Mouse (Mus musculus): ENCODE results near the gene Tas2r135.

Tas2r135 gene

DNA sequence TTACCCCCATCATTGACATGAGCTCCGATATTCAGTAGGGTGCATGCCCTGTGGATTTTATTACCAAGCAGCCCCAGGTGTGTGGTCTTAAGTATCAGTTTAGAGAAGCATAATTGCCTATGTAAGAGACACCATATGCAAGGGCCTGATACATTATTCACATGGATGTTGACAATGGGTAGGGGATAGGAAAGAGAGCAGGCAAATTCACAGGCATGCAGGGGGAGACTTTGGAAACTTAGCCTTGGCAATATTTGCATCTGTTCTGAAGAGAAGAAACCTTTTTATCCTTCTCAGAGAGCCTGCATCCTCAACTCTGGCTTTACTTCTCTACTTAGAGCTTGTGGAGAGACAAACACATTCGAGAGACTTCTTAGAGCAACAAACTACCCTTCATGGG, at the start of gene Tas2r135:
Gene Tas2r135 (plus strand): TSS at position 301 of the 400 bp plus-strand sequence.
- no peak for DNase-seq

DNA sequence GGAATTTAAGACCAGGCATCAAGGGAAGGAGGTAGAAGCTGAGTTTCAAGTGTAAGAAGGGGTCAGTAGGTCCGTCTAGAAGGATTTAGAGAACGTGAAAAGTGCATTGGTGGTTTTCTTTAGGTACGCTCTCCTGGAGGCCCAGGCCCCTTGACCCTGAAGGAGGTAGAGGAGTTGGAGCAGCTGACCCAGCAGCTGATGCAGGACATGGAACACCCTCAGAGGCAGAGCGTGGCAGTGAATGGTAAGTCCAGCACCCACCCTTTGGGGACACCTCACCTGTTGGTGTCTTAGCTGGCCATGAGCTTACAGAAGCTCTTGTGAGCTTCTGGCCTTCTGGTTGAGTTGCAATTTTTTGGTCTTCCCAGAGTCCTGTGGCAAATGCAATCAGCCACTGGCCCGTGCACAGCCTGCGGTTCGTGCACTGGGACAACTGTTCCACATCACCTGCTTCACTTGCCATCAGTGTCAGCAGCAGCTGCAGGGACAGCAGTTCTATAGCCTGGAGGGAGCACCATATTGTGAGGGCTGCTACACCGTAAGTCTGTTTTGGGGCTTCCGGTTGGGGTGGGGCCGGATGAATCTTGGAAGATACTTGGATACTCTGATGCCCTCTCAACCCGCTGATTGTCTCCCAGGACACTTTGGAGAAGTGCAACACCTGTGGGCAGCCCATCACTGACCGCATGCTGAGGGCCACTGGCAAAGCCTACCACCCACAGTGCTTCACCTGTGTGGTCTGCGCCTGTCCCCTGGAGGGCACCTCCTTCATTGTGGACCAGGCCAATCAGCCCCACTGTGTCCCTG, 49.2 kb upstream of the Tas2r135 start:
- DNase-seq = no peak

- no peak for DNase-seq
Observed at GRCm38 (mm10) chr6:42356913-42357312, 48.3 kb upstream of the Tas2r135 start.

DNA sequence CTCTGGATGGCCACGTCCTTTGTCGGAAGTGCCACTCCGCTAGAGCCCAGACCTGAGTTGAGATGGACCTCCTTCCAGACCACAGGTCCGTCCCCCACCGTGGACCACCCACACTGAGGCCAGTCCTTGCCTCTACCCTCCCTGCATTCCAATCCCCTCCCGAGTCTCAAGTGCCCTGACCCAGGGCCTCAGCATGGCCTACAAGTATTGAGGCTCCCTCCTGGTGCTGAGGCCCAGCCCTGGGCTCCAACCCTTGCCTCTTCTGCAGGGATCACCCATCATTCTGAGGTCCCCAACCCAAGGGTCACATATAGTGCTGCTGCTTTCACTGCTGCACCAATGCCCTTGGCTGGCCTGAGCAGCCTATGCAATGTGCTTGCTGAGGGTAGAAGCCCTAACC, 47.3 kb upstream of the Tas2r135 start:
- DNase-seq = no peak

- DNase-seq = no peak
Observed at GRCm38 (mm10) chr6:42358901-42359300, 46.3 kb upstream of the Tas2r135 start.

DNA sequence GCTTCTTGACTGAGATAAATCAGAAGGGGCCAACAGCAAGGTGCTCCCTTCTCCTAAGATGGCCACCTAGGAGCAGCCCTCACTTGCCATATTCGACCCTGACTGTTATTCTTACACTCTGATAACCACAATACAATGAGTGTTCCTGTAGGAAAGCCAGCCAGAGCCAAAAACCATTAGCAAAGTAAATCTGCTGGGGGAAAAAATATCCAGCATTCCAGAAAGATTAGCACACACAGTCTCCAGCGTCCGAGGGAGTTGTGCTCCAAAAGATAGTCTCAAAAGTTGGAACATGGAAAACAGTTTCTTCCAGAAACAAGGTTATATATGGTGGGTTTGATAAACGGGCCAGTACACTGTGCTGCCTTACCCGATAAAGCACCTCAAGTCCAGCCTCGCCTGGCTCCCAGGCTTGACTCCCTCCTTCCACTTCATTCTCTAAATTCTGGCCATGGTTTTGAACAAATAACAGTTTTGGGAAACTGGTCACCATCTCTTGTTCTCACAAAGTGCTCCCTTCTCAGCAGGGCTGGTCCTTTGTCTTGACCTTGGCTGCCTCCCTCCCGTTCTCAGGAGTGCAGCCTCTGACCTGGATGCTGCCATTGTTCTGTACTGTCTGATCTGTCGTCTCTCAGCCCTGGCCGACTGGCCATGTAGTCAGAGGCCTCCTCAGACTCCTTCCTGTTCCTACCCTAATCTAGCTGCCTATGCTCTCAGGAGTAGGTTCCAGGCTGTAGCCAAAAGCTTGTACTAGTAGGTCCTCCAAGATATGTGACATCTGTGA, 45.7 kb upstream of the Tas2r135 start:
- DNase-seq = no peak

DNA sequence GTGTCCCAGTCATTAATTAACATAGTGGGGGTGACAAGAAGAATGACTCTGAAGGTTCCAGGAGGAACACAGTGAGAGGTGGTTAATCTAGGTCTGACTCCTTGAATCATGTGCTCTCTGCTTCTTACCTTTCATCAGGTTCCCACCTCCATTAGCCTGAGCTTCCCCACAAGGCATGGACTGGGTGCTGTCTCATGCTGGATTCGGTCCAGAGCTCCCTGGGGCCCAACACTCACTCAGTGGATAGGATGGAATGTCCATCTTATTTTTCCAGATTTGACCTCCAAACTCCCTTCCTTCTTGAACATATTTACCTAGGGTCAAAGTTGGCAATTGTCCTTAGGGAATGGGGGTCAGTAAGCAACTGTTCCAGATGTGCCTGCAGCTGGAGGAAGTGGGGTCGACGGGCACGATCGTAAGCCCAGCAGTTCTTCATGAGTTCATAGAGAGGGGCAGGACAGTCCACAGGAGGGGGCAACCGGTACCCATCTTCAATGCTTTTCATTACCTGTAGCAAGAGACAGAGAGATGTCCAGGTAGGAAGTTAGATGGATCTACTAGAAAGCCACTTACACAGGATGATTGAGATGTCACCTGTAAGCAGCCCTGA, 44.9 kb upstream of the Tas2r135 start:
- DNase-seq = no peak

GRCm38 (mm10) chr6:42361041-42361895, 44.0 kb upstream of the Tas2r135 start:
- DNase-seq = no peak

GRCm38 (mm10) chr6:42362074-42362473, 43.2 kb upstream of the Tas2r135 start:
- DNase-seq = no peak

- no peak for DNase-seq
Observed at GRCm38 (mm10) chr6:42362497-42362896, 42.7 kb upstream of the Tas2r135 start.

DNA sequence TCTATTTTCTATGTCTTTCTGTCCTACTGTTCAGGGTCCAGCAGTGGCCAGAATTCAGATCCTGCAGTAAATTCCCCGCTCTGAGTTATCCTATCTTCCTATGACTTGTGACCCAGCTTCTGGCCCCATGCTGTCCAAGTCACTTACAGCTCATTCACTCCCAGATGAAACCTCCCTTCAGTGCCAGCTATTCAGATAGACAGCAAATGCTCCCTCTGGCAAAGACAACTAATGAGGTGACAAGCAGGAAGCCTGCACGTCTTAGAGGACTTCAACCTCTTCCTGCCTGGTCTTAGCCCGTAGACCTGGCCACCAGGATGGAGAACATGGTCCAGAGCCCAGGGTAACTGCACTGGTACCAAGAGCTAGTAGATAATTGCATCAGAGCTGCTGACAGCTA, 42.3 kb upstream of the Tas2r135 start:
- no peak for DNase-seq

DNA sequence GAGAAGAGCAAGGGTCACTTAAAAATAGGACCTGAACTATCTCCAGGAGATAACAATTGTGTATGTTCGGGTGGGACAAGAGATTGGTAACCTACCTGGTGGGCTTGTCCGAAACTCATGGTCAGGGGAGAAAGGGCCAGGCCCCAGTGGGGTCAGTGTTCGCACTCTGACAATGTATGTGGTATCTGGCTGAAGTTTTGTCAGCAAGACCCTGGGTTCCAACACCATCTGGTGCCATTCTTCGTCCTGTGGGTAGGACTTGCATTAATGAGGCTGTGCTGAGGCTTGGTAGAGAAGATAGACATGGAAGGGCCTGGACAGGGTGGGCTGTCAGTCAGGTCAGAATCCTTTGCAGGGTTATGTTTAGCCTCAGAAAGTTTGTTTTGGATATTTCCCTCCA, 41.2 kb upstream of the Tas2r135 start:
- DNase-seq = no peak

- DNase-seq = no peak
Observed at GRCm38 (mm10) chr6:42364607-42365006, 40.6 kb upstream of the Tas2r135 start.

DNA sequence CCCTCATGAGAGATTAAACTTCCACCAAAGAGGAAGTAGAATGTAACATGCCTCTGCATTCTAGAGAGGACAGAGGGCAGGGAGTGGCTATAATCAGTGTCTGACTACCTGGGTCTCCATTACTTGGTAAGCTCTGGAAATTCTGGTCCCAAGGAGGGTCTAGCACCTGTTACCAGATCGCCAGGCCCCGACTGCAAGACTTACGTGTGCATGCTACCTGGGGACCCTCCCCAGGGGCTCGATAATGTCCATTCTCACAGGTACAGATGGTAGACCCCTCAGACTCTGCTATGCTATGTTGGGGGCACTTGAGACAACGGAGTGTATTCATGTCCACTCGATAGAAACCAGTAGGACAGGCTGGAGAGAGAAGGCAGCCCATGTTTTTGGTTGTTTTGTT, 40.0 kb upstream of the Tas2r135 start:
- no peak for DNase-seq

GRCm38 (mm10) chr6:42369870-42370269, 35.4 kb upstream of the Tas2r135 start:
- DNase-seq = no peak

DNA sequence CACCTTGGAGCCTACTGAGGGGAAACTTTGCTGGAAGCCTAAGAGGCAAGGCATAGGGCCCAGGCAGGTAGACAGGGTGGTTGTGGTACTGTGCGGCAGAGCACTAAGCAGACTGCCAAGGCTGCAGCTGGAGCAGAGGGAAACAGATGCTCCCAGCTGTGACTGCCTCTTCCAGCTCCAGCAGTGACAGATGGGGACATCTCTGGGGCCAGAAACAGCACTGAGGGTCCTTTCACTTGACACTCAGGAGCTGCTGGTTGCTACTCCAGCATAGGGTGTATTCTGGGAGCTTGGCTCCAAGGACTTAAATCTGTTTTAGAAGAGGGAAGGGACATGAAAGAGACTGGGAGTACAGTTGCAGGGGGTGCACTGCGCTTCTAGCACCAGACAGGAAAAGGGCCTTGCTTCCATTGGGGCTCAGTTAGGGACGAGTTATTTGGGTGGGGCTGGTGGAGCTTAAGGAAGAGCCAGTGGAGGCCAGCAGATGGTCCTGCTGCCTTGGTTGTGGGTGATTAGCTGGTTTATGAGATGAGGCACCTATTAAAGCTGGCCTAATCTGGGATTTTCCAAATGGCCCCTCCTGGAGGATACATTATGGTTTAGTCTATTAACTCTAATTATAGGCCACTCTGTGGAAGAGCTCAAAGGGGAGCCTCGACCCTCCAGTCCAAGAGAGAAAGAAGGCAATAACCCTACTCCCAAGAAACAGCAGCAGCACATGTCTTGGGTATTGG, 34.4 kb upstream of the Tas2r135 start:
- no peak for DNase-seq

DNA sequence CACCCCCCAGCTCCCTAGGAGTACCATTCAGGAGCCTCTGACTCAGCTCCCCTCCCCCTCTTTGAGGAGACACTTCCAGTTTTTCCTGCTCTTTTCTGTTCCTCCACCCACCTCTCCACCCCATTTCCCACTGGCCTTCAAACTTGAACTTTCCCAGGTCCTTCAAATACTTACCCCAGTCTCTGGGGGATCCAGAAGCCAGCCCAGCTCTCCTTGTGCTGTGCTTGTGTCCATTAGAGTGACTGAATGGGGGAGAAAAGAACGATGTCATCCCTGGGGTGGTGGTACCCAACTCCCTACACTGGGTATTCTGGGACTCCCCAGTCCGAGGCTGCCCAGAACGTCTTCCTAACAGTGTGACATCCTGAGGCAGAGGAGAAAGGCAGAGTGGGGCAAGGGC, 33.2 kb upstream of the Tas2r135 start:
- no peak for DNase-seq

DNA sequence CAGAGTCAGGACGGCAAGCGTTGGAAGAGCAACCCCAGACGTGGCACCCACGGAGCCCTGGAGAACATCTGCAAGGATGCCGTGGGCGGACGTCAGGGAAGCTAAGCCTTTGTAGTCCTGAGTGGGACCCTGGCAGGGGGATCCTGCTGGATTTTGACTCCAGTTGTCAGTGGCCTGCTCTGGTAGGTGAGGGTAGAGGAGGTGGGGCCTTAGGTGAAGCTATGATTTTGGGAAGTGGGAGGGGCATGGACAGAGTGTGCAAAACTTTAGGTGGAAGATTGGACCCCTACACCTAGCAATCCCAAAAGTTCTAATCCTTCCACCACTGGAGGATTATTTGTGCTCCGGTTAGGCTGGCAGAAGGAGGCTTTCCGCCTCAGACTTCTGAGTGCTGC, 32.8 kb upstream of the Tas2r135 start:
- no peak for DNase-seq

GRCm38 (mm10) chr6:42372816-42373547, 32.3 kb upstream of the Tas2r135 start, which contains the start of gene Epha1:
Gene Epha1 (minus strand): TSS chr6:42373268.
- peak; percentile 81 for DNase-seq

DNA sequence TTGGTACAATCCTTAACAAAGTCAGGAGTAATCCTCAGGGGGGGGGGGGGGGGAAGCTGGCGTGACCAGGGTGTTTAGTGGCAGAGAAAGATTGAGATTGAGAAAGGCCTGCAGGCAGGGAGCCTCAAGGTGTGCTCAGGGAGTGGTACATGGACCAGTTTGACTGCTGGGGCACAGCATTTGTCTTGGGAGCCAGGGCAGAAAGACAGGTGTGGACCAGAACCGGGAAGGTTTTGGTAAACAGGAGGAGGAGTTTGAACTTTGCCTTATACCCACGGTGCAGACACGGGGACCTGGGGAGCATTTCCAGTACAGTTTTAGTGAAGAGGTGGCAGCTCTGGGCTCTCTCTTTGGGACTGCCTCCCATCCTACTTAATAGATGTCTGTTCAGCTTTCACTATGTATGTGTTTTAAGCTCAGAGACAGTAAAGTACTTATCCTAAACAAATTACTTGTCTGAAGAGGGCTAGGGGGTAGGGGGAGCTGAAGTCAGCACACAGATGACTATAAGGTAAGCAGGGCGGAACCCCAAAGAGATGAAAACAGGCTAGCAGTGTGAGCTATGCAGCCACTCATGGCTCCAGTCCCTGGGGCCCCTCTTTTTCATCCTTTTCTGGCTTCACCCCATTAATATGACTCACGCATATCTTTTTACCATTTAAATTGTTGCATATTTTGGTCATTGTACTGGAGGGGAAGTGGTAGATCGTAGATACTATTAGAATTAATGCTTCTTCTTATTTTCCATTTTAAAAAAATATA, 31.4 kb upstream of the Tas2r135 start:
- DNase-seq = no peak

DNA sequence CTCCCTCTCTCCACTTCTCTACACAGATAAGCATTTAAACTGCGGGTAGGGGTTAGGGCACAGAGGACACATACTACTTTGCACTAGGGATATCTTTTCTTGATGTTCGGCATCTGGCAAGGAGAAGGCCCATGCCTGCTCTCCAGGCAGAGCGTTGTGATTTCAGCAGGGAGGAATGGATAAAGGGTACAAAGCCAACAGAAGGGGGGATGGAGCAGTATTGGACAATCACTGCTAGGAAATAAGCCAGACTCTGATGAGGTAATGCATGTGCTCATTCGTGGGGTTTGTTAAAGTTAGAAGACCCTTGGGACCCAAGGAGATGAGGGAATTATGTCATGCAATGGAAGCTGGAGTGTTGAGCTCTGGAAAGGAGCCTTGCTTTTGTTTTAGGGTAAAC, 30.5 kb upstream of the Tas2r135 start:
- DNase-seq = no peak
